In the genomic region with DNA sequence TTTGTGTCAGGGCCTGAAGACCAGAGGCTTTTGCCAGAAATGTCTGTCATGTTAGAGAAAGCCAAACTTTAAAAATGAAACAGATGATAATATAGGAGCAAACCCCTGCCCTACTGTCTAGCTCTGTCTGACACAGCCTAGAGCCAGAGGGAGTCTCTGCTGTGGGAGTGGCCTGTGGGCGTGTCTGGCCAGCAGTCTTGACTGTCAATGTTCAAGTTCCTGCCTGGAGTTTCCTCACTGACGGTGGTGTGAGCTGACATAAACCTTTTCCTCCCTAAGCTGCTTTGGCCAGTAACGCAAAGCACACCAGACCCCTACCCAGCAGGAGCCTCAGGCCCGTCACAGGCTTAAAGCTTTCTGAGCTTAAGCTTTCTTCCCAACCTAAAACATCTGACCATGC, we compare ENCODE assay signal across 8 mouse cellular contexts. TPM values are rescaled to one million over a fixed set of nuclear protein-coding genes. Genes with fewer than 3 reads are reported as not detected.
DNase-seq lines count a peak whose midpoint lies in the region; ATAC-seq and TF ChIP-seq lines count a peak whose summit lies in the region.

No protein-coding gene starts in this region.

- ATAC-seq in kidney, embryonic 16.5 days (ENCODE audit: low FRiP score, low TSS enrichment): 0 out of 2 replicates have a peak, but pooled peaks have one; percentile 42

- no peak overlapping the region for H3K9ac ChIP-seq in heart, adult 2 months (ENCODE audit: low read depth, low read length)
- H3K9ac ChIP-seq in kidney, embryonic 16.5 days (replicated peaks; ENCODE audit: low read length): no peak overlapping the region

- H3K9me3 ChIP-seq in kidney, embryonic 16.5 days (ENCODE audit: low read length): no peaks in the 10 kb centered on the region

- peaks cover 7% of the 10 kb centered on the region for H3K36me3 ChIP-seq in heart, adult 2 months (ENCODE audit: control insufficient read depth, insufficient read depth, low read length)
- H3K36me3 ChIP-seq in kidney, embryonic 16.5 days (ENCODE audit: insufficient read depth, low read length): peaks cover 37% of the 10 kb centered on the region

- no peak for TF ChIP-seq CTCF in heart, adult 2 months (IDR thresholded peaks at IDR 0.05)

- no peak for TF ChIP-seq POLR2A in heart, adult 2 months (IDR thresholded peaks at IDR 0.05; ENCODE audit: insufficient read depth, low read depth, low read length)

- no peak overlapping the region for H3K4me3 ChIP-seq in heart, adult 2 months
- H3K4me3 ChIP-seq in kidney, embryonic 16.5 days (ENCODE audit: low read length): no peak overlapping the region

- H3K27me3 ChIP-seq in heart, adult 2 months (ENCODE audit: control insufficient read depth, insufficient read depth, low read length): no peaks in the 10 kb centered on the region
- no peaks in the 10 kb centered on the region for H3K27me3 ChIP-seq in kidney, embryonic 16.5 days (ENCODE audit: insufficient read depth, low read length)

- 15% methylated on average over 4 of the region's 4 CpGs for WGBS in heart, adult 2 months
- 38% methylated on average over 4 of the region's 4 CpGs for WGBS in kidney, embryonic 16.5 days

- peaks cover 4% of the 10 kb centered on the region for H3K79me2 ChIP-seq in heart, adult 2 months (replicated peaks; ENCODE audit: control insufficient read depth, insufficient read depth, low read length)

- H3K4me1 ChIP-seq in heart, adult 2 months (ENCODE audit: control insufficient read depth, insufficient read depth, low read length): peaks cover 11% of the 10 kb centered on the region
- H3K4me1 ChIP-seq in kidney, embryonic 16.5 days (ENCODE audit: insufficient read depth, low read length): no peaks in the 10 kb centered on the region

- intact Hi-C loops in heart, adult 2 months (cut with DNase I): no loop called here
- intact Hi-C loops in heart, postnatal 25 days (cut with DNase I): no loop called here

- peak; percentile 43 to 47 for DNase-seq in heart, adult 2 months
- DNase-seq in heart, postnatal 25 days (ENCODE audit: low spot score): no peak
- peak; percentile 79 for DNase-seq in adrenal gland, postnatal 14 days
- DNase-seq in lung, postnatal 4 days: peak; percentile 59 to 84
- DNase-seq in thymus, adult 18-20 months: no peak
- DNase-seq in cerebellum, adult 8-10 months: no peak
- no peak for DNase-seq in frontal cortex, adult 2 months (ENCODE audit: extremely low spot score in 1 of 2, low spot score in 1 of 2)

- no peak for TF ChIP-seq EP300 in heart, adult 2 months (IDR thresholded peaks at IDR 0.05; ENCODE audit: insufficient read depth, low read depth, low read length)

- H3K4me2 ChIP-seq in kidney, embryonic 16.5 days (replicated peaks; ENCODE audit: low read depth, low read length): no peak overlapping the region

- no peak overlapping the region for H3K27ac ChIP-seq in heart, adult 2 months
- no peak overlapping the region for H3K27ac ChIP-seq in kidney, embryonic 16.5 days (ENCODE audit: low read length)

RNA-seq across cellular contexts. Expression of a gene that starts 16.2 kb away (rescaled TPM):
- total RNA-seq in heart, adult 2 months (2021): 10 to 100 TPM; 20.0 to 20.3 TPM
- 9.2 and 17.0 TPM in 2 replicates for polyA plus RNA-seq in heart, adult 2 months (2012; rRNA removed)
- total RNA-seq in heart, postnatal 25 days (2021): 10 to 100 TPM; 21.3 to 24.2 TPM
- 22.1 and 22.2 TPM in 2 replicates for total RNA-seq in adrenal gland, postnatal 14 days (2021)
- 17.7 and 20.8 TPM in 2 replicates for polyA plus RNA-seq in kidney, embryonic 16.5 days (2015; fragmentation: Nextera tagmentation; extraction: Ambion mirVana)
- polyA plus RNA-seq in frontal cortex, adult 2 months (2012; rRNA removed): 22.9 and 23.5 TPM in 2 replicates

RNA-seq across cellular contexts. Expression of a gene that starts 21.0 kb away (rescaled TPM):
- 1 to 10 TPM; 5.7 to 7.3 TPM for total RNA-seq in heart, adult 2 months (2021)
- polyA plus RNA-seq in heart, adult 2 months (2012; rRNA removed): 5.0 and 8.1 TPM in 2 replicates
- 1 to 10 TPM; 8.0 to 8.3 TPM for total RNA-seq in heart, postnatal 25 days (2021)
- 12.7 and 15.1 TPM in 2 replicates for total RNA-seq in adrenal gland, postnatal 14 days (2021)
- 6.9 and 7.1 TPM in 2 replicates for polyA plus RNA-seq in kidney, embryonic 16.5 days (2015; fragmentation: Nextera tagmentation; extraction: Ambion mirVana)
- 16.0 and 17.5 TPM in 2 replicates for polyA plus RNA-seq in frontal cortex, adult 2 months (2012; rRNA removed)

Comparison
In these comparisons a context has a peak if more than half of its experiments do, and no peak if none do; other contexts are left out.
1. DNase-seq: peak in heart, adult 2 months (2 of 2), adrenal gland, postnatal 14 days (single experiment) and lung, postnatal 4 days (2 of 2); none in heart, postnatal 25 days (single experiment), thymus, adult 18-20 months (0 of 2), cerebellum, adult 8-10 months (single experiment) and frontal cortex, adult 2 months (0 of 2).